Mouse (Mus musculus) intestine, postnatal 0 days (tissue): ENCODE results near the gene Il21r. TPM values are rescaled to one million over a fixed set of nuclear protein-coding genes. Genes with fewer than 3 reads are reported as not detected.

Source experiments
- ATAC-seq: fragments of 200-750 bp; cut with Nextera tagmentation; 2 replicates; pipeline ENCODE4 v1.8.0; 2017; ENCODE audit warnings: mild to moderate bottlenecking, moderate TSS enrichment, moderate library complexity
- H3K27ac ChIP-seq: fragments of 300-500 bp; sonication (generic); 2 replicates; pipeline ENCODE4 v1.5.1; 2014; ENCODE audit warnings: mild to moderate bottlenecking, low read depth, low read length, moderate library complexity
- H3K27me3 ChIP-seq: fragments of 300-500 bp; sonication (generic); replicated peaks from 2 replicates; pipeline ENCODE4 v1.6.1; 2014; ENCODE audit warnings: low read length, mixed read lengths; ENCODE audit not compliant: control insufficient read depth, insufficient read depth
- H3K36me3 ChIP-seq: fragments of 300-500 bp; sonication (generic); 2 replicates; pipeline ENCODE4 v1.6.1; 2014; ENCODE audit warnings: mild to moderate bottlenecking, moderate library complexity; ENCODE audit not compliant: control insufficient read depth, insufficient read depth
- H3K4me1 ChIP-seq: fragments of 300-500 bp; sonication (generic); replicated peaks from 2 replicates; pipeline ENCODE4 v1.6.1; 2014; ENCODE audit warnings: antibody characterized with exemption, low read length, mixed read lengths; ENCODE audit not compliant: control insufficient read depth, insufficient read depth
- H3K4me2 ChIP-seq: fragments of 300-500 bp; sonication (generic); replicated peaks from 2 replicates; pipeline ENCODE4 v1.6.1; 2014; ENCODE audit warnings: low read depth, mild to moderate bottlenecking, moderate library complexity
- H3K4me3 ChIP-seq: fragments of 300-500 bp; sonication (generic); 2 replicates; pipeline ENCODE4 v1.5.1; 2014; ENCODE audit warnings: low read depth, low read length
- H3K9ac ChIP-seq: fragments of 300-500 bp; sonication (generic); 2 replicates; pipeline ENCODE4 v1.6.1; 2014; ENCODE audit warnings: mild to moderate bottlenecking, low read depth, low read length
- H3K9me3 ChIP-seq: fragments of 300-500 bp; sonication (generic); 2 replicates; pipeline ENCODE4 v1.6.1; 2016; ENCODE audit warnings: mixed run types; ENCODE audit not compliant: control insufficient read depth
- CTCF ChIP-seq: sonication (generic); IDR thresholded peaks from 2 replicates; pipeline ENCODE4 v1.5.1; 2016; ENCODE audit warnings: low read depth, mild to moderate bottlenecking, control low read depth, antibody characterized with exemption, moderate library complexity
- WGBS: fragments of 180-500 bp; shearing (Covaris S2); extraction: QIAGEN DNeasy Blood & Tissue Kit; methylation state at CpG from one replicate; pipeline ENCODE4 v1.1.7; 2014; 5-methylcytosine and 5-hydroxymethylcytosine counted together
- polyA plus RNA-seq: library from polyadenylated mRNA; unstranded; fragments of >200 nt; fragmentation: Nextera tagmentation; extraction: Ambion mirVana; gene quantifications from 2 replicates; pipeline ENCODE4 v1.2.1, GENCODE M21; 2015

Il21r gene
- polyA plus RNA-seq, 1 experiment from 2014 or later = 0.09 TPM

GRCm38 (mm10) chr7:125643880-125644279 lies 40.7 kb downstream of the Il21r start:
- Histone ChIP-seq H3K36me3 (peaks cover 97% of the 10 kb centered on the region), H3K27ac (0 out of 2 replicates have a peak overlapping the region, but pooled peaks have one; percentile 15), H3K4me2 (no peak overlapping the region), H3K9me3 (no peaks in the 10 kb centered on the region), H3K4me1 (no peaks in the 10 kb centered on the region), H3K27me3 (no peaks in the 10 kb centered on the region), H3K9ac (no peak overlapping the region), H3K4me3 (no peak overlapping the region)
- no peak for TF ChIP-seq CTCF
- ATAC-seq = no peak
- 81% methylated on average over 6 of the region's 6 CpGs for WGBS

GRCm38 (mm10) chr7:125645413-125645812 lies 42.2 kb downstream of the Il21r start:
- Histone ChIP-seq H3K9me3 (no peaks in the 10 kb centered on the region), H3K4me2 (no peak overlapping the region), H3K27me3 (no peaks in the 10 kb centered on the region), H3K4me1 (no peaks in the 10 kb centered on the region), H3K36me3 (peaks cover 98% of the 10 kb centered on the region), H3K4me3 (no peak overlapping the region), H3K9ac (no peak overlapping the region), H3K27ac (0 out of 2 replicates have a peak overlapping the region, but pooled peaks have one; percentile 15)
- no peak for ATAC-seq
- no peak for TF ChIP-seq CTCF
- 87% methylated on average over 7 of the region's 7 CpGs for WGBS

GRCm38 (mm10) chr7:125649013-125649412 lies 45.8 kb downstream of the Il21r start:
- Histone ChIP-seq H3K27me3 (no peaks in the 10 kb centered on the region), H3K9ac (no peak overlapping the region), H3K9me3 (no peaks in the 10 kb centered on the region), H3K4me1 (no peaks in the 10 kb centered on the region), H3K27ac (no peak overlapping the region), H3K4me3 (no peak overlapping the region), H3K4me2 (no peak overlapping the region), H3K36me3 (peaks cover 99% of the 10 kb centered on the region)
- ATAC-seq = no peak
- no peak for TF ChIP-seq CTCF
- 81% methylated on average over 1 of the region's 1 CpGs for WGBS

- H3K4me1 ChIP-seq = no peaks in the 10 kb centered on the region
- TF ChIP-seq CTCF = no peak
- no peak for ATAC-seq
- H3K27me3 ChIP-seq = no peaks in the 10 kb centered on the region
- no peaks in the 10 kb centered on the region for H3K9me3 ChIP-seq
- H3K27ac ChIP-seq = no peak overlapping the region
- no peak overlapping the region for H3K9ac ChIP-seq
- H3K4me3 ChIP-seq = no peak overlapping the region
- H3K4me2 ChIP-seq = no peak overlapping the region
- peaks cover 97% of the 10 kb centered on the region for H3K36me3 ChIP-seq
- 91% methylated on average over 6 of the region's 6 CpGs for WGBS
Observed at GRCm38 (mm10) chr7:125657511-125657910, 54.3 kb downstream of the Il21r start.

GRCm38 (mm10) chr7:125663654-125664053 lies 60.4 kb downstream of the Il21r start:
- no peaks in the 10 kb centered on the region for H3K27me3 ChIP-seq
- no peak for TF ChIP-seq CTCF
- no peak overlapping the region for H3K27ac ChIP-seq
- no peak overlapping the region for H3K9ac ChIP-seq
- no peak overlapping the region for H3K4me2 ChIP-seq
- no peaks in the 10 kb centered on the region for H3K4me1 ChIP-seq
- H3K36me3 ChIP-seq = peaks cover 92% of the 10 kb centered on the region
- ATAC-seq = no peak
- H3K4me3 ChIP-seq = no peak overlapping the region
- no peaks in the 10 kb centered on the region for H3K9me3 ChIP-seq
- WGBS = 76% methylated on average over 3 of the region's 3 CpGs

- H3K9me3 ChIP-seq = no peaks in the 10 kb centered on the region
- H3K4me1 ChIP-seq = no peaks in the 10 kb centered on the region
- no peak for ATAC-seq
- no peaks in the 10 kb centered on the region for H3K27me3 ChIP-seq
- H3K36me3 ChIP-seq = peaks cover 96% of the 10 kb centered on the region
- no peak for TF ChIP-seq CTCF
- no peak overlapping the region for H3K4me2 ChIP-seq
- no peak overlapping the region for H3K27ac ChIP-seq
- 86% methylated on average over 6 of the region's 6 CpGs for WGBS
- H3K9ac ChIP-seq = no peak overlapping the region
- H3K4me3 ChIP-seq = no peak overlapping the region
Observed at GRCm38 (mm10) chr7:125670865-125671264, 67.6 kb downstream of the Il21r start.

- no peak overlapping the region for H3K4me2 ChIP-seq
- WGBS = 86% methylated on average over 8 of the region's 8 CpGs
- H3K36me3 ChIP-seq = peaks cover 96% of the 10 kb centered on the region
- H3K9ac ChIP-seq = no peak overlapping the region
- no peak overlapping the region for H3K4me3 ChIP-seq
- no peaks in the 10 kb centered on the region for H3K9me3 ChIP-seq
- no peaks in the 10 kb centered on the region for H3K27me3 ChIP-seq
- no peak for TF ChIP-seq CTCF
- no peak for ATAC-seq
- H3K27ac ChIP-seq = no peak overlapping the region
- no peaks in the 10 kb centered on the region for H3K4me1 ChIP-seq
Observed at GRCm38 (mm10) chr7:125671396-125671795, 68.2 kb downstream of the Il21r start.
